Mouse (Mus musculus) midbrain, embryonic 11.5 days (tissue): ENCODE measurements around the gene Ankrd27. TPM values are rescaled to one million over a fixed set of nuclear protein-coding genes. Genes with fewer than 3 reads are reported as not detected.
A peak's percentile ranks its signal among the peaks of the same experiment; 100 is the strongest.

Experiments used
- ATAC-seq: fragments of 200-750 bp; cut with Nextera tagmentation; 2 replicates; pipeline ENCODE4 v1.8.0; 2017; ENCODE audit warnings: moderate TSS enrichment, moderate library complexity; ENCODE audit not compliant: low FRiP score
- DNase-seq: peaks from one replicate; pipeline ENCODE4 v3.0.0; 2015; ENCODE audit warnings: low spot score; ENCODE audit errors: missing footprints
- H3K27ac ChIP-seq: fragments of 300-500 bp; sonication (generic); 2 replicates; pipeline ENCODE4 v1.5.1; 2014; ENCODE audit warnings: low read depth, low read length
- H3K27me3 ChIP-seq: fragments of 300-500 bp; sonication (generic); 2 replicates; pipeline ENCODE4 v1.6.1; 2014; ENCODE audit warnings: mild to moderate bottlenecking, low read length, moderate library complexity, mixed read lengths; ENCODE audit not compliant: control insufficient read depth, insufficient read depth
- H3K36me3 ChIP-seq: fragments of 300-500 bp; sonication (generic); 2 replicates; pipeline ENCODE4 v1.6.1; 2014; ENCODE audit warnings: mild to moderate bottlenecking, low read length, moderate library complexity, mixed read lengths; ENCODE audit not compliant: control insufficient read depth, insufficient read depth
- H3K4me1 ChIP-seq: fragments of 300-500 bp; sonication (generic); 2 replicates; pipeline ENCODE4 v1.6.1; 2014; ENCODE audit warnings: low read length; ENCODE audit not compliant: control insufficient read depth, insufficient read depth
- H3K4me2 ChIP-seq: fragments of 300-500 bp; sonication (generic); 2 replicates; pipeline ENCODE4 v1.6.1; 2014; ENCODE audit warnings: mild to moderate bottlenecking, moderate library complexity
- H3K4me3 ChIP-seq: fragments of 300-500 bp; sonication (generic); 2 replicates; pipeline ENCODE4 v1.5.1; 2014; ENCODE audit warnings: low read depth, low read length
- H3K9ac ChIP-seq: fragments of 300-500 bp; sonication (generic); 2 replicates; pipeline ENCODE4 v1.6.1; 2014; ENCODE audit warnings: low read length
- H3K9me3 ChIP-seq: fragments of 300-500 bp; sonication (generic); 2 replicates; pipeline ENCODE4 v1.6.1; 2016; ENCODE audit warnings: low read length; ENCODE audit not compliant: control insufficient read depth
- WGBS: fragments of 180-500 bp; shearing (Covaris S2); extraction: QIAGEN DNeasy Blood & Tissue Kit; methylation state at CpG from one replicate; pipeline ENCODE4 v1.1.7; 2014; 5-methylcytosine and 5-hydroxymethylcytosine counted together
- polyA plus RNA-seq: library from polyadenylated mRNA; unstranded; fragments of >200 nt; fragmentation: Nextera tagmentation; extraction: Ambion mirVana; gene quantifications from 2 replicates; pipeline ENCODE4 v1.2.1, GENCODE M21; 2014

Gene Ankrd27
- polyA plus RNA-seq, 1 experiment from 2014 or later = 31.0 TPM

- H3K9me3 ChIP-seq = no peaks in the 10 kb centered on the region
- no peak overlapping the region for H3K4me2 ChIP-seq
- no peaks in the 10 kb centered on the region for H3K27me3 ChIP-seq
- no peak for ATAC-seq
- H3K36me3 ChIP-seq = peaks cover 20% of the 10 kb centered on the region
- WGBS = 86% methylated on average over 10 of the region's 10 CpGs
- H3K4me3 ChIP-seq = no peak overlapping the region
- H3K9ac ChIP-seq = no peak overlapping the region
- no peaks in the 10 kb centered on the region for H3K4me1 ChIP-seq
- no peak overlapping the region for H3K27ac ChIP-seq
- no peak for DNase-seq
These were observed 20.8 kb downstream of the Ankrd27 start for GRCm38 (mm10) chr7:35606816-35607215.

DNA sequence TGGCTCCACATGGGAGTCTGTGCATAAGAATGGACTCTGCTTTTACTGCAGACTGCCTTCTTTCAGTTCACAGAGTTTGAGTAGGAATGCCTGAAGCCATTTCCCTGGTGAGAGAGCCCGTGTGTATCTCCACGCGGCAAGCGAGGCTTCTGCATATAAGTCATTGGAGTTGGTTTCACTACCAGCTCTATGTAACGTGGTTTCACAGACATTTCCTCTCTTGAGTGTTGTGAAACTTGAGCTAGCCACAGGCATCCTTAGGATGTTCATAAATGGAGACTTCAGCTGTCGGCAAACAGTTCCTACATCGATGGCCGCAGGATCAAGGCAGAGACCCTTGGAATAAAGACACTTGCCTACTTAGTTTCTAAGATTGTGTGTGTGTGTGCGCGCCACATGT lies 23.2 kb downstream of the Ankrd27 start:
- Histone ChIP-seq H3K9me3 (no peaks in the 10 kb centered on the region), H3K4me1 (no peaks in the 10 kb centered on the region), H3K27ac (no peak overlapping the region), H3K27me3 (no peaks in the 10 kb centered on the region; the same call in 1 of the 2 replicates), H3K4me3 (no peak overlapping the region), H3K4me2 (no peak overlapping the region), H3K36me3 (peaks cover 18% of the 10 kb centered on the region), H3K9ac (no peak overlapping the region)
- WGBS = 95% methylated on average over 10 of the region's 10 CpGs
- ATAC-seq (no peak), DNase-seq (no peak)

- no peak overlapping the region for H3K9ac ChIP-seq
- no peaks in the 10 kb centered on the region; the same call in 1 of the 2 replicates for H3K27me3 ChIP-seq
- no peak for ATAC-seq
- no peak overlapping the region for H3K4me2 ChIP-seq
- no peak overlapping the region for H3K4me3 ChIP-seq
- H3K9me3 ChIP-seq = no peaks in the 10 kb centered on the region
- no peak overlapping the region for H3K27ac ChIP-seq
- no peak for DNase-seq
- no peaks in the 10 kb centered on the region for H3K4me1 ChIP-seq
- WGBS = 52% methylated on average over 4 of the region's 4 CpGs
- 0 out of 2 replicates have a peak, but pooled peaks cover 6% of the 10 kb centered on the region for H3K36me3 ChIP-seq
These were observed 31.5 kb downstream of the Ankrd27 start for GRCm38 (mm10) chr7:35617513-35617912.

DNA sequence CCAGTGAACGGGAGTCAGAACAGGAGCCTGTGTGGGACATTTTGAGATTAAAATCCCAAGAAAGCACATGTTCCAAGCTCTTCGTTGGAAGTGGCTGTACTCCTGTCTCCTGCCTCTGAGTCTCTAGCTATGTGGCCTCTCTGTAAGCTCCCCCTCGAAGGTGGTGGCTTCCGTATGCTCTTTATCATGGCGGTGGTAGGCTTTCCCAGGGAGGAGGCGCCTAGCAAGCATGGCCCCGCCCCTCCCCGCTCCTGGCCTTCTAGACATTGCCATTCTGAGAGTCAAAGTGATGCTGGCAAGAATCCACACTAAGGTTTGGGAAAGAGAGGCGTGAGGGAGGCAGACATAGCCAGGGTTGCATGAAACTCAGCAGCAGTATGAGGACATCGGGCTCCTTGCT lies 36.6 kb downstream of the Ankrd27 start:
- no peak overlapping the region for H3K4me3 ChIP-seq
- 89% methylated on average over 10 of the region's 10 CpGs for WGBS
- ATAC-seq (no peak), DNase-seq (no peak)
- no peak overlapping the region for H3K9ac ChIP-seq
- H3K4me1 ChIP-seq = no peaks in the 10 kb centered on the region
- H3K27me3 ChIP-seq = no peaks in the 10 kb centered on the region
- H3K27ac ChIP-seq = no peak overlapping the region
- H3K4me2 ChIP-seq = no peak overlapping the region
- H3K36me3 ChIP-seq = no peaks in the 10 kb centered on the region
- no peaks in the 10 kb centered on the region for H3K9me3 ChIP-seq

- ATAC-seq (no peak), DNase-seq (no peak)
- no peak overlapping the region for H3K4me3 ChIP-seq
- no peak overlapping the region for H3K9ac ChIP-seq
- no peaks in the 10 kb centered on the region for H3K4me1 ChIP-seq
- 98% methylated on average over 5 of the region's 5 CpGs for whole genome bisulfite sequencing
- H3K27ac ChIP-seq = no peak overlapping the region
- no peak overlapping the region for H3K4me2 ChIP-seq
- H3K27me3 ChIP-seq = no peaks in the 10 kb centered on the region
- H3K9me3 ChIP-seq = no peaks in the 10 kb centered on the region
- H3K36me3 ChIP-seq = peaks cover under 1% of the 10 kb centered on the region
These were observed 40.0 kb downstream of the Ankrd27 start for GRCm38 (mm10) chr7:35626038-35626437.

GRCm38 (mm10) chr7:35627371-35627770 lies 41.3 kb downstream of the Ankrd27 start:
- H3K4me3 ChIP-seq = no peak overlapping the region
- no peaks in the 10 kb centered on the region for H3K9me3 ChIP-seq
- no peak for DNase-seq
- H3K36me3 ChIP-seq = peaks cover 5% of the 10 kb centered on the region
- no peak overlapping the region for H3K27ac ChIP-seq
- no peak overlapping the region for H3K9ac ChIP-seq
- H3K4me1 ChIP-seq = no peaks in the 10 kb centered on the region
- no peaks in the 10 kb centered on the region for H3K27me3 ChIP-seq
- 92% methylated on average over 10 of the region's 10 CpGs for WGBS
- no peak overlapping the region for H3K4me2 ChIP-seq
- no peak for ATAC-seq

- WGBS = 71% methylated on average over 5 of the region's 5 CpGs
- no peaks in the 10 kb centered on the region for H3K27me3 ChIP-seq
- H3K36me3 ChIP-seq = peaks cover 5% of the 10 kb centered on the region
- H3K4me2 ChIP-seq = no peak overlapping the region
- peak; percentile 89 for DNase-seq
- H3K4me3 ChIP-seq = no peak overlapping the region
- H3K9ac ChIP-seq = no peak overlapping the region
- H3K4me1 ChIP-seq = no peaks in the 10 kb centered on the region
- no peak for ATAC-seq
- H3K9me3 ChIP-seq = no peaks in the 10 kb centered on the region
- H3K27ac ChIP-seq = no peak overlapping the region
These were observed 42.5 kb downstream of the Ankrd27 start for GRCm38 (mm10) chr7:35628496-35628895.

DNA sequence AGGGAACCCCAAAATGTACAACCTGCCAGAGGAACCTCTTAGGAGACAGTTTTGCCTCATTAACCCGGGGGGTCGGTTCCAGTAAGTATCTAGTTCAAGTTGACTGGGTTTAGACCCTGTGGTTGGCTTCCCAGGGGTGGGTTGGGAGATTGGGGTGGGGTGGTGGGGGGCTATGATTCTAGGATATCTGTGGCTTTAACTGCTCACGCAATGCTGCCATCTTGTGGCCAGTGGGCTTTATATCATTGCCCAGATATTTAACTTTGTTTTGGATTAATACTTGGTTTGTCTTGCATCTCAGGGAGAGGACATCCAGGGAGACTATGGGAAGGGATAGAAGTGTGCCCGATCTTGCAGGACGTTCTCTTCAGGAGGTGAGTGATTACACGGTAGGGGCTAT lies 50.2 kb downstream of the Ankrd27 start:
- ATAC-seq = no peak

DNA sequence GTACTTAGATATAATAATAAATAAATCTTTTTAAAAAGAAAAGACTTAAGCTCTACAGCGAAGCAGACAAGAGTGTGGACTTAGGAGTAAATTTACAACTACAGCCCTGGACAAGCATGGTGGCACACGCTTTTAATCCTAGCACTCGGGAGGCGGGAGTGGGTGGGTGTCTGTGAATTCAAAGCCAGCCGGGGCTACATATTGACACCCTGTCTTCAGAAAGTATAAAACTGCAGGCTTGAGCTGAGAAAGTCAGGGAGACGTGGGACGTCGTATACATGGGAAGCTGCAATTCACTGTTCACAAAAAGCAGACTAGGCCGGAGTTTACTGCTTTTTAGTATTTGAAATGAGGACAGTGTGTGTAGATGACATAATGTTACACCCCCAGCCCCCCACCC lies 50.8 kb downstream of the Ankrd27 start:
- no peak overlapping the region for H3K27ac ChIP-seq
- H3K4me1 ChIP-seq = no peaks in the 10 kb centered on the region
- no peaks in the 10 kb centered on the region for H3K9me3 ChIP-seq
- H3K27me3 ChIP-seq = no peaks in the 10 kb centered on the region
- no peak overlapping the region for H3K4me3 ChIP-seq
- ATAC-seq (no peak), DNase-seq (no peak)
- 93% methylated on average over 9 of the region's 9 CpGs for WGBS
- H3K9ac ChIP-seq = no peak overlapping the region
- H3K36me3 ChIP-seq = peaks cover 19% of the 10 kb centered on the region
- no peak overlapping the region for H3K4me2 ChIP-seq

More for the DNA sequence above, 50.2 kb downstream of the Ankrd27 start:
- Histone ChIP-seq H3K27ac (no peak overlapping the region), H3K9me3 (no peaks in the 10 kb centered on the region), H3K27me3 (no peaks in the 10 kb centered on the region), H3K4me2 (no peak overlapping the region), H3K4me3 (no peak overlapping the region), H3K9ac (no peak overlapping the region), H3K36me3 (peaks cover 18% of the 10 kb centered on the region), H3K4me1 (no peaks in the 10 kb centered on the region)
- peak; percentile 90 for DNase-seq
- 69% methylated on average over 6 of the region's 6 CpGs for WGBS

GRCm38 (mm10) chr7:35640072-35640471 lies 54.0 kb downstream of the Ankrd27 start:
- Histone ChIP-seq H3K4me1 (no peaks in the 10 kb centered on the region), H3K27ac (no peak overlapping the region), H3K4me2 (no peak overlapping the region), H3K36me3 (peaks cover 22% of the 10 kb centered on the region; the same call in 1 of the 2 replicates), H3K9me3 (no peaks in the 10 kb centered on the region), H3K9ac (no peak overlapping the region), H3K27me3 (no peaks in the 10 kb centered on the region), H3K4me3 (no peak overlapping the region)
- DNase-seq (no peak), ATAC-seq (no peak)
- WGBS = 82% methylated on average over 6 of the region's 6 CpGs
